Mouse (Mus musculus) cerebellum, postnatal 14 days (tissue): ENCODE measurements around the gene Gm10310.
"Not testable (repeated sequence)": the region's sequence is repeated elsewhere in the genome, so short reads cannot be mapped to it uniquely, and the experiment has no call there.

Experiments
- DNase-seq, 2 experiments: peaks; one replicate each; pipeline ENCODE4 v3.0.0; 2021; ENCODE audit warnings: mixed read lengths in 2 of 2

Gene Gm10310

DNA sequence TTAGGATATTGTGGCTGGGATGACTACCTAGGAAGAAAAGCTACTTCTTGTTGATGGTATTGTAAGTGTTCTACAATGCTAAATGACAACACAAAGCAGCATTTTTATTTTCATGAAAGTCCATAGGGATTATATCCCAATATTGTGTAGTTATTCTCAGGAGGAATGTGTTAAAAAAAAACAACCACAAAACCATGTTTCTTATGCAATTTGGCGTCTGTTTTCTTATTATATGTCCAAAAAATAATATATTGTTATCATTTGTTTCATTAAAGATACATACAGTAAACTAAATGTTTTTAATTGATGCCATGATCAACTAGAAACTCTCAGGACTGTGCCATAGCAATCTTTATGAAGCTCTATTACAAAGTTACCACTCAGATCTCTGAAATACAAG lies at the start of gene Gm10310:
Gm10310 (minus strand) TSS at position 101 of the 400 bp plus-strand sequence.
- DNase-seq, result not testable (repeated sequence)

DNA sequence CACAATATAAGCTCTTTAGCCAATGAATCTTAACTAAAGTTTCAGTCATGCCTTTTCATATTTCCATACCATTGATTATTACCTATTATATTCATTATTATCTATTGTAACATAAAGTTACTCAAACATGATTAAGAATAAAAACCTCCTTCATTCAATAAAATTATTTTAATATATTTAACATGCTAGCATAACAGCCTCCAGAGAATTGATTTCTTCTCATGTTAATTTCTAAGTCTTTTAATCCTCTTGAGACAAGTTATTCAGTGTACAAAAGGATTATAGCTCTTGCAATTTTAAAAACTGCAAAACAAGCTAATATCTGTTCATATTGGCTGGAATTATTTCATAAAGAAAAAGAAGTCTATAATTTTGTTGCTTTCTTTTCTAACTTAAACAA lies 45.2 kb upstream of the Gm10310 start, which contains the start of gene Olfr821:
Olfr821 (plus strand) TSS at position 301 of the 400 bp plus-strand sequence.
- DNase-seq, result no peak

DNA sequence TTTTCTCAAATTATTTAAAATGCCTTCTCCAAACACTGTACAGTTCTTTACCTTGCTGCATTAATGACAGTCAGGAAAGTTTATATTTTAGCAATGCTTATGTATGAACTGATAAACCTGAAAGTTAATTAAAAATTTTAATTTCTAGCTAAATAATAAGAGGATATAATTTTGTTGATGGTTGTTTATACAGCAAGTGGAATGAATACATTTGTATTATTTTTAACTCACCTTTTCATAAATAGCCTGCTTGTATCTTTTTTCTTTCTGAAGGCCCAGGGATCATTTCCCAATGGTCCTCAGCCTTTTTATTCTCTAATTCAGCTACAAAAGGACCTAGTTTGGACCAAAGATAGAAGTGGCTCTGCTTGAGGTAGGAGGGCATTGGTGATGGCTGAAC lies 27.5 kb upstream of the Gm10310 start, which contains the start of gene Olfr820:
Olfr820 (plus strand) TSS at position 301 of the 400 bp plus-strand sequence.
- DNase-seq, result no peak

DNA sequence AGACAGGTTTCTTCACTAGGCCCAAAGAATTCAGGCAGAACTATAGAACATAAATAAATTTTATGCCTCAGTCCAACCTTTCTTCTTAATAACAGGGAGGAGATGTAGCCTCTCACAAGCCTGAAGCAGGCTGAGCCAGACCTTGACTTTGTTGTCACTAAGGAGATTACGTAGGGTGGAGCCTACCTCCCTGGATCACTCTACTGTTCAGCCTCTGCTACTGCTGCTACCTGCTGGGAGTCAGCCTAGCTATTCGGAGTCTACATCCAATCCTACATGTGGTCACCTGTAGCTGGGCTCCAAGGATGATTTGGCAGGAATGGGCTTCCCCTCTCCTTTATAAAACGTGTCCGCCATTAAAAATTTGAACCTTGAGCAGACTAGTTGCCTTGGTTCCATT lies 20.5 kb upstream of the Gm10310 start:
- not testable (repeated sequence) for DNase-seq

DNA sequence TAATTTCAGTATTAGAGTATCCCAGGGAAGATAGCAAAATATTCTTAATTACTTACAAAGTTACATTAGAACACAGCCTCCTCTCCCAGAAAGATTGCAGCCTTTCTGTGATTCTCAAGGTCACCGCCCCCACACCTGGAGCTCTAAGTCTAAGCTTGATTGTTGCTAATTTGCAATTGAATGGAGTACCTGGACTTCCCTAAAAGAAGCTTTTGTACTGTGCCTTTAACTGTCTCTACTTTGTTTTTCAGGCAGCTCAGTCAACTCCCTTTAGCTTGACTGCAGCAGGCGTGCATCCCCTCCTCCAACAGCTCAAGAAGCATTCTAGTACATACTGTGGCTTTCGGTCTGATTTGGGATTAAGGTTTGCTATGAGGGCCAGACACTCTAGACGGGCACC lies 19.2 kb upstream of the Gm10310 start:
- DNase-seq, result not testable (repeated sequence)

DNA sequence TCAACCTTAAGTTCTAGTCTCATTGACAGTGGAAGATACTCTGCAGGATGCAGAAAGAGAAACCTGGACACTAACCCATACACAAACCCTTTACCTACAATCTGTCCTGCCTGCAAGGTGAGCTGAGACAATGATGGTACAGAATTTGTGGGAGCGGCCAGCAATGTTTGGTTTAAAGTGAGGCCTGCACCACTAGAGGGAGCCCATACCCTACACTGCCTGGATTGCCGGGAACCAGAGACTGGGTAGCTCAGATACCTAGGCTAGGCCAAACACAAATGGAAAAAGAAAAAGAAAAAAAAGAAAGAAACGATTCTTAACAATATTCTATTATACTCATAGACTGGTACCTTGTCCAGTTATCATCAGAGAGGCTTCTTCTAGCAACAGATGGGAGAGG lies 3.0 kb downstream of the Gm10310 start:
- not testable (repeated sequence) for DNase-seq

DNA sequence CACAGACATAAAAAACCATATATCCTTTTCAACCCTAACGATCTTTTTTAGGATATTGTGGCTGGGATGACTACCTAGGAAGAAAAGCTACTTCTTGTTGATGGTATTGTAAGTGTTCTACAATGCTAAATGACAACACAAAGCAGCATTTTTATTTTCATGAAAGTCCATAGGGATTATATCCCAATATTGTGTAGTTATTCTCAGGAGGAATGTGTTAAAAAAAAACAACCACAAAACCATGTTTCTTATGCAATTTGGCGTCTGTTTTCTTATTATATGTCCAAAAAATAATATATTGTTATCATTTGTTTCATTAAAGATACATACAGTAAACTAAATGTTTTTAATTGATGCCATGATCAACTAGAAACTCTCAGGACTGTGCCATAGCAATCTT lies 8.8 kb downstream of the Gm10310 start, which contains the start of gene Olfr247:
Olfr247 (minus strand) TSS at position 101 of the 400 bp plus-strand sequence.
- DNase-seq, result not testable (repeated sequence)

DNA sequence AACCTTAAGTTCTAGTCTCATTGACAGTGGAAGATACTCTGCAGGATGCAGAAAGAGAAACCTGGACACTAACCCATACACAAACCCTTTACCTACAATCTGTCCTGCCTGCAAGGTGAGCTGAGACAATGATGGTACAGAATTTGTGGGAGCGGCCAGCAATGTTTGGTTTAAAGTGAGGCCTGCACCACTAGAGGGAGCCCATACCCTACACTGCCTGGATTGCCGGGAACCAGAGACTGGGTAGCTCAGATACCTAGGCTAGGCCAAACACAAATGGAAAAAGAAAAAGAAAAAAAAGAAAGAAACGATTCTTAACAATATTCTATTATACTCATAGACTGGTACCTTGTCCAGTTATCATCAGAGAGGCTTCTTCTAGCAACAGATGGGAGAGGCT lies 11.9 kb downstream of the Gm10310 start:
- not testable (repeated sequence) for DNase-seq

DNA sequence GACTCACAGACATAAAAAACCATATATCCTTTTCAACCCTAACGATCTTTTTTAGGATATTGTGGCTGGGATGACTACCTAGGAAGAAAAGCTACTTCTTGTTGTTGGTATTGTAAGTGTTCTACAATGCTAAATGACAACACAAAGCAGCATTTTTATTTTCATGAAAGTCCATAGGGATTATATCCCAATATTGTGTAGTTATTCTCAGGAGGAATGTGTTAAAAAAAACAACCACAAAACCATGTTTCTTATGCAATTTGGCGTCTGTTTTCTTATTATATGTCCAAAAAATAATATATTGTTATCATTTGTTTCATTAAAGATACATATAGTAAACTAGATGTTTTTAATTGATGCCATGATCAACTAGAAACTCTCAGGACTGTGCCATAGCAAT lies 17.7 kb downstream of the Gm10310 start, which contains the start of gene Olfr819:
Olfr819 (minus strand) TSS at position 101 of the 400 bp plus-strand sequence.
- DNase-seq, result not testable (repeated sequence)

DNA sequence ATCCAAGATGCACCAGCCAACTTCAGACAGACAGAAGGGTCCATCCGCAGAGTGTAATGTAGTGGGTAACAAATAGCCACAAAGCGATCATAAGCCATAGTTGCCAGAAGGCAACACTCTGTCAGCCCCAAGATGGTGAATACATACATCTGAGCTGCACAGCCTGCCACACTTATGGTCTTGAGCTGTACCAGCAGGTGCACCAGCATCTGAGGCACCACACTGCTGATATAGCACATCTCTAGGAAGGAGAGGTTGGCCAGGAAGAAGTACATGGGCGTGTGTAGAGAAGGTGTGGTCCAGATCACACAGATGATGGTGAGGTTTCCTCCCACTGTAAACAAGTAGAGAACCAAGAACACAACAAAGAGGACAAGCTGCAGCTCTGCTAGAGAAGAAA lies 18.6 kb downstream of the Gm10310 start:
- not testable (repeated sequence) for DNase-seq

DNA sequence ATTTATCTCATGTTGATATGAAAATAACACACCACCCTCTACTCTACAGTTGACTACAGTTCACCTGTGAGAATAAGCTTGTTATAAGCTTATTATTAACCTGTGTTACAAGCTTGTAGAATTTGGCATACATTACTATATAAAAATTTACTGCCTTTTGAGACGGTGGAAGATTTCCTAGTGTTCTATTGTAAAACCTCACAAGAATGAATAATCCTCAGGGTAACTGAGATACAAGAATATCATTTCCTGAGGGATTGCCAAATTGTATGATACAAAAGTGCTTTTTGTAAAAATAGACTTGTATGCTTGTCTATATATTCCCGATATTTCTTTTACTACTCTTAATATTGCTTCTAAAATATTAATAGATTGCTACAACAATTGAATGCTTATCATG lies 35.9 kb downstream of the Gm10310 start, which contains the start of gene Olfr818:
Olfr818 (minus strand) TSS at position 101 of the 400 bp plus-strand sequence.
- DNase-seq, result no peak
